Mouse (Mus musculus) left cerebral cortex, postnatal 25 days (tissue): ENCODE data around the gene Taf9. TPM values are rescaled to one million over a fixed set of nuclear protein-coding genes. Genes with fewer than 3 reads are reported as not detected.

ENCODE experiments used
- DNase-seq, 2 experiments: peaks; one replicate each; pipeline ENCODE4 v3.0.0; 2022; ENCODE audit warnings: low spot score in 2 of 2, mixed read lengths in 1 of 2
- intact Hi-C: fragments of 180-260 bp; cut with DNase I; formaldehyde crosslinking; loops from one replicate; pipeline ENCODE4 v1.15.1; 2025
- total RNA-seq, 2 experiments: library from RNA; stranded (reverse); gene quantifications; 2 replicates each; pipeline ENCODE4 v1.2.3; 2021

Gene Taf9
- total RNA-seq, 2 experiments from 2014 or later, result 27.4 to 30.9 TPM

DNA sequence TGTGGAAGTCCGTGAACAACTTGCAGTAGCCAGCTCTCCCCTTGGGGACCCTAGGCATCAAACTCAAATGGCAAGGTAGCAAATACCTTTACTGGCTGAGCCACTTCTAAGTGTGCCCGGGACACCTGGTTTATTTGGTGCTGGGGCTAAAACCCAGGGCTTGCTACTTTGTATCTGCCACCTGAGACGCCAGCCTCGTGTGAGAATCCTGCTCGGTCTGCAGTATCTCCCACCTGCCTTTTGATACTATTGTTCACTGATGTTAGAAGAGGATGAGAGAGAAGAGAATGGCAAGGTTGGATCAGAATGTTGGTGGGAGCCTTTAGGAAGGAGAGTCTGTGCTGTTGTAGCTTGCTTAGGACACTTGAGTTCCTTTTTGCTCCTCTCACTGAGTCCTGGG is 6.7 kb downstream of the Taf9 start:
- DNase-seq, result no peak

DNA sequence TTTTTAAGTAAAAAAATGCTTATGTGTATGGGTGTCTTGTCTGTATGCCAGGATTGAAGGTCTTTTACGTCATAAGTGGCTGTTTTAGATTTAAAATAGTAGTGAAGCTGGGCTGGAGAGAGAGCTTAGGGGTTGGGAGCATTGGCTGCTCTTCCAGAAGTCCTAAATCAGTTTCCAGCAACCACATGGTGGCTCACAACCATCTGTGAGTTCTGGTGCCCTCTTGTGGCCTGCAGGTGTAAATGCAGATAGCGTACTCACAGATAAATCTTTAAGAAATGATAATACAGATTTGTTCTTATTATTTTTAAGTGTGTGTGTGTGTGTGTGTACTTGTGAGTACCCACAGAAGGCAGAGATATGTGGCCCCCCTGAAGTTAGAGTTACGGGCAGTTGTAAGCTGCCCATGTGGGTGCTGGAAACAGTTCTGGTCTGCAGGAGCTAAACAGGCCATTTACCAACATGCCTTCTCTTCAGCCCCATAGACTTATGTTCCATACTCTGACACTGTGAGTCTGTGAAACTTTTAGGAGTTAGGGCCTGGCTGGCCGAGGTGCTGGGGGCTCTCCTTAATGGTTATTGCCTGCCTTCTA is 8.6 kb downstream of the Taf9 start:
- intact Hi-C loops, result no loop called here
- peak; percentile 59 to 61 for DNase-seq

More for the DNA sequence above, 6.7 kb downstream of the Taf9 start:
- intact Hi-C loops, result no loop called here

DNA sequence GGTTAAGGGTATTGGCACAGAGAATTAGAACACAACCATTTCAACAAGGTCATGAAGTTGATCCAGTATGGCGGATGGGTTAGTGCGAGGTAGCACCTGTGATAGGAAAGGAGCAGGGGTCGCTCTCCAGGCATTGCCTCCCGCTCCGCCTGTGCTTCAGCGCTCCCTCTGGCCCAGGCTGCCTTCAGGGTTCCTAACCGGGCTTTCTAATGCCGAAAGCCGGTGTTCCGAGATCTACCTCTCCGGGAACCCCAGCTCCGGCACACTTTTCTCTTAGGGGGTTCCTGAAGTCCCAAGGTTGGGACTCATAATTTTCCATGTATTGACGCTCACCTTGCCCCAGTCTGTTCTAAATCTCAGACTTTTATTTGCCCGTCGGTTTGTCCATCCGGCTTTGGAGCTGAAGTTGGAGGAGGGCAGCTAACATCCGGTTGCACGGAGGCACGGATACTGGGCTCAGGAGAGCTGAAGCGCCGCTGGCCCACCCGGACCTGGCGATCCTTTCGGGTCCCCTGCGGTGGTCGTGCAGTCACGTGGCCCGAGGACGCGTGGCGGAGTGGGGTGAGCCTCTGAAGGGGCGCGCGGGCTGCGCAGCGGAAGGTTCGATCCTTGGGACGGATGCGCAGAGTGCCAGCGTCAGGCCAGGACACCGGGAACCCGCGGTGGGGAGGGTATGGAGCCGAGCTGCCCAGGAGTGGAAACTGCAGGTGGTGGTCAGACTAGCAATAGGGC is 18.1 kb downstream of the Taf9 start, which contains the start of gene Ccdc125:
Ccdc125 (plus strand) TSS at position 427 of the 732 bp plus-strand sequence.
- no peak for DNase-seq
- intact Hi-C loops, result no loop called here

DNA sequence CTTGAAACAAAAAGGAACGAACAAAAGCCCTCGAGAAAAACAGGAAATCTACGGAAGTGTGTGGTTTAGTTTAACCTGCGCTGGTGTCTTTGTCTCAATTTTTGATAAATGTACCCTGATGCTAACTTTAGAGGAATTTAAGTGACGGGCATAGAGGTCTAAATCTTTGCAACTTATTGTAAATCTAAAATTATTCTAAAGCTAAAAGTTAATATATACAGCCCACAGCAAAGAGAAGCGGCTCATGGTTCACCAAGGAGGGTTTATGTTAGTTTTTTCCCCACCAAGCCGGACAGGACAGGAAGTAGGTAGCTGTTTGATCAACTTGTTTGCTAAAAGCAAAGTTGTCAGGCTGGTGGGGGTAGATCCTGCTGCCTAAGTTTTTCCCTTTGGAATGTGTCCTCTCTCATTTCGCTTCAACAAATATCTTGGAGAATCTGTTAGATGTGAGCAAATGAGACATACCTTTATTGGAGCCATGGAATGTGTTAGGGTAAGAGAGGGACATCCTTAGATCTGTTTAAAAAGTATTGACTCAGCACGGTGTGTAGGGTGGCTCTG is 18.9 kb downstream of the Taf9 start:
- no peak for DNase-seq
- intact Hi-C loops, result no loop called here

DNA sequence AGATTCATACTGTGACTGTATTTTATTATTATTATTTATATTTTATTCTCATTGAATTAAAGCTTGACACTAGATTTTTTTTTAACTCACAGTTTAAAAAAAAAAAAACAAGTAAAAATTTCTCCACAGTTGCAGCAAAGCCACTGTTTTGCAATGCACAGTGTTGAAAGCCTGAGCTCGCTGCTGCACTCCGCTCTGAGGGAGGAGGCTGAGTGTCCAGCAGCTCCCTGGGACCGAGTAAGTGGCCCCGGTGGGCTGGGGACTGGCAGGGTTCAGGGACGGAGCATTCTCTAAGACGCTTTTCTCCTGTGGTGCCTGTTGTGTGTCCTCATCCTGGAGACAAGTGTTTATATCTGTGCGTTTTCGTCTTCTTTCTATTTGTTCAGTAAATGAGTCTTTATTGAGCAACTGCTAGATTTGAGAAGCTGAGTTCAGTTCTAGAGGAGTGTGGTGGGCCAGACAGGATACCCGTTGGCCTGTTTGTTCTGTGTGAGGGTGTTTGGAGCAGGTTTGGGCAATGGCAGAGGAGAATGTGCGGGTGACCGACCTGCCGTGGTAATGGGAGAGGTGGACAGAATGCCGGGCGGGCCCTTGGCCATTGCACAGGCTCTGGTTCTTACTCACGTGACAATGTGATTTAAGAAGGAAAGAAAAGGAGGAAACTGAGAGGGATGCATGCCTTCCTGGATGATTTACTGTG is 24.7 kb downstream of the Taf9 start:
- intact Hi-C loops, result no loop called here
- no peak for DNase-seq

DNA sequence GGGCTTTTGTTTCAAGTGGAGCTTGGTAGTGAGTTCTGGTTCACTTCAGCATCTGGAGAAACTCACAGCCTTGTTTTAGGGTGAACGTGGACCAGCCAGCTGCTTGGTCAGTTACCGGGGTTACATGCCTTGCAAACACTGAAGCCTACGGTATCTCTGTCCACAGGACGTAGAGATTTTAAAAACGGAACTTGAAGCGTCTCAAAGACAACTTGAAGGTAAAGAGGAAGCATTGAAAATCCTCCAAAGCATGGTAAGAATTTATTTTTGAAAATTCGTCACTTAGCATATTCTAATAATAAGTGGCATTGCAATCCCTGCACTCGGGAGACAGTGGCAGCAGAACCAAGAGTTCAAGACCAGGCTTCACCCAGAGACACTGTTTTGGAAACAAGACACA is 30.2 kb downstream of the Taf9 start:
- DNase-seq, result no peak
- intact Hi-C loops, result no loop called here

DNA sequence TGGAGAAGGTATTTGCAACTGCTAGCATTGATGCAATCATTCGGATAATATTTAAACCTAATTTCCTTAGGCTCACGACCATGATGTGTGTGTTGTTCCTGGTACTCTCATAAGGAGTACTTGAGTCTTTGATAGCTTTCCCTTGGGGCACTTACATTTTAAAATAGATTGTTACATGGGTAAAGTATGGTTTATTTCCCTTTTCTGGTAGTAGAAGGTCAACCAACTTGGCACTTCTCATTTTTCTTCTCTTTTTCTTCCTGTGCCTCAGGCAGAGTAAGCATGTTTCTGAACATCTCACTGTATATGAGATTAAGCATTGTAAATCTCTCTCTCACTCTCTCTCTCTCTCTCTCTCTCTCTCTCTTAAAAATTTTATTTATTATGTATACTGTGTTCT is 31.5 kb downstream of the Taf9 start:
- intact Hi-C loops, result no loop called here
- no peak for DNase-seq

DNA sequence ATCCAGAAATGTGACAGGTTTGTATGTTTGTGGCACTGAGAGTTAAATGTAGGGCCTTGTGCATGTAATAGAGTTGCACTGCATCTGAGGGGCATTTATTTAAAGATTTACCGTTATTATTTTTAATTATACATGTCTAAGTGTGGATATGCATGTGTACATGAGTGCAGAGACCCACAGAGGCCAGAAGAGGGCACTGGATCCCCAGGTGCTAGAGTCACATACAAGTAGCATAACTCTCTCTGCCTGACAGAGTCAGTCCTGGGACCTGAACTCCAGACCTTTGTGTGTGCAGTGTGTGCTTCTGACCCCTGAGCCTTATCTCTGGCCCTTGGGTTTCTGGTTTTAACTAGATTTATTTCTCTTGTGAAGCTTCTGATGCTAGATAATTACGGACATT is 33.0 kb downstream of the Taf9 start:
- intact Hi-C loops, result no loop called here
- DNase-seq, result no peak

DNA sequence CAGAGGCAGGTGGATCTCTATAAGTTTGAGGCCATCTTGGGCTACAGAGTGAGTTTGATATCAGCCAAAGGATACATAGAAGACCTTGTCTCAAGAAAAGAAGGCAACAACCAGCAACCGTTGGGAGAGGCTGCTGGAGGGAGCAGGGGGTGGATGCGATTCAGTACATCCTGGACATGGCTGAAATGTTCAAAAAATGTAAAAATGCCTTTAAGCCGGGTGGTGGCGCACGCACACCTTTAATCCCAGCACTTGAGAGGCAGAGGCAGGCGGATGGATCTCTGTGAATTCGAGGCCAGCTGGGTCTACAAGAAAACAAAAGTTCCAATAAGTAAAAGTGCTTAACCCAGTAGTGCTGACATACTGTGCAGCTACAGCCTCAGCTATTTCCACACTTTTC is 36.1 kb downstream of the Taf9 start:
- DNase-seq, result no peak
- intact Hi-C loops, result no loop called here

DNA sequence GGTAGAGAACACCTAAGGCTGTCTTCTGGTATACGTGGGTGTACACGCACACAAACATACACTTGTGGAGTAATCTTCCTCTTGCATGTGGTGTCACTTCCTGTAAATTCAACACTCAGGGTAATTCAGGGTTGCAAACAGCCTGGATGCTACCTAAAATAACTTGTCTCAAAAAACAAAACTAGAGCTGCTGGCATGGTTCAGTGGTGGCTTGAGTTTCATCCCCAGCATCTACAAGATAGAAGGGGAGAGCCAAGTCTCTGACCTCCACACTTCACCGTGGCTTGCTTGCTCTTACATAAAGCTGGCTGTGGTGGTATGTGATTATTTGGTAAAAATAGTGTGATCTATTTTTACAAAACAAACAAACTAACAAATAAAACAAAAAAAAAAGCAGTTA is 46.2 kb downstream of the Taf9 start:
- intact Hi-C loops, result no loop called here

DNA sequence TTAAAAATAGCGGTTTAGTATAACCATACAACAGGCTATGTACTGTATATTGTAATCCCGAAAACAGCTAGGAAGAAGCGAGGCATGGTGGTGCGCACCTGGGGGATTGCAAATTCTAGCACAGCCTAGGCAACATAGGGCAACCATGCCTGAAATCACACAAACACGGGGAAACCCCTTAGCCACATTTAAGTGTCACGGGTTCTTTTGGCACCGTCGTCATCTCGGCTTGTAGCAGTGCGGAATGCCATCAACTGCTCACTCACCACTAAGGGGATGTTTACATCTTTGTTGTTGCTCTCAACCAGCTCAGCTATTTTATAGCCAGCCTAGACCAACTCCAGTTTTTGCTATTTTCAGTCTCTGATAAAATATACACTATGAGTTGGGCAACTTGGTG is 47.5 kb downstream of the Taf9 start:
- intact Hi-C loops, result no loop called here
- no peak for DNase-seq

More for the DNA sequence above, 46.2 kb downstream of the Taf9 start:
- no peak for DNase-seq

DNA sequence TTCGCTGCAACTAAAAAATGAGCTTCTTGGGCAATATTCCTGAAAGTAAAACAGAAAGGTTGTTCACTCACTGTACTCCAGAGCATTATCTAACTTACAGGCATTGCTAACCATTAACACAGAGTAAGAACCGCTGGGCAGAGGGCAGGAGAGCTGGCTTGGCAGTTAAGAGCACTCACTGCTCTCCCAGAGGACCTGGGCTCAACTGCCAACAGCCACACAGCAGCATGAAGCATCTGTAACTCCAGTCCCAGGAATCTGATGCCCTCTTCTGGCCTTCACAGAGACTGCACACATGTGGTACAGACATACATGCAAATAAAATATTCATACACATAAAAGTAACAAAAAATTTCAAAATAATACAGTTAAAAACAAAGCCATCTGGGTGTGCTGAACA is 52.1 kb downstream of the Taf9 start:
- DNase-seq, result no peak
- intact Hi-C loops, result loop anchor here (10.0 kb wide), 1 partner anchor 229 kb away; no protein-coding TSS in a partner anchor

Other genes with a start within 250 kb of the Taf9 start
- gene Naip1, start 198.7 kb upstream of the Taf9 start, total RNA-seq, result under 1 TPM; 0.16 TPM
- 10 to 100 TPM; 28.6 to 34.8 TPM for gene Gtf2h2, start 159.0 kb upstream of the Taf9 start, total RNA-seq
- 10 to 100 TPM in 1 of 2 experiments, 1 to 10 TPM in 1; 9.2 to 10.6 TPM for gene Ocln, start 98.9 kb upstream of the Taf9 start, total RNA-seq
- gene Marveld2, start 34.6 kb upstream of the Taf9 start, total RNA-seq, result 1 to 10 TPM; 1.2 to 1.8 TPM
- gene Ak6, start 600 bp upstream of the Taf9 start, total RNA-seq, result 10 to 100 TPM; 88.7 to 89.7 TPM
- 10 to 100 TPM; 14.2 to 15.5 TPM for gene Rad17, start 528 bp upstream of the Taf9 start, total RNA-seq
- gene Ccdc125, start 18.1 kb downstream of the Taf9 start, total RNA-seq, result under 1 TPM in 1 of 2 experiments, not detected in 1; 0.23 TPM
- gene Cdk7, start 79.4 kb downstream of the Taf9 start, total RNA-seq, result 10 to 100 TPM; 35.3 to 39.3 TPM
- 10 to 100 TPM; 56.5 to 61.3 TPM for gene Mrps36, start 93.1 kb downstream of the Taf9 start, total RNA-seq
- under 1 TPM; 0.53 to 0.57 TPM for gene Cenph, start 124.3 kb downstream of the Taf9 start, total RNA-seq
- 1 to 10 TPM; 1.7 to 1.8 TPM for gene Ccnb1, start 135.0 kb downstream of the Taf9 start, total RNA-seq
- 10 to 100 TPM; 43.3 to 49.5 TPM for gene Slc30a5, start 181.8 kb downstream of the Taf9 start, total RNA-seq